Mouse (Mus musculus): ENCODE measurements at regions not wholly inside any gene's neighbourhood (a gene's known extent, or its start where the extent isn't known, plus 50 kb on each side); places are given as distances from the start of the nearest gene placed in this dataset.

- no peak for TF ChIP-seq CTCF (IDR thresholded peaks at IDR 0.05; ENCODE audit: low read depth)
- TF ChIP-seq EP300 (optimal IDR thresholded peaks at IDR 0.05), result no peak
Observed at GRCm38 (mm10) chr8:18381615-18382178, 596.4 kb downstream of the Defb40 start.

Measured in stomach, postnatal 0 days (tissue).